Mouse (Mus musculus) MEL (cell line): ENCODE measurements around the gene Fkbp4. TPM values are rescaled to one million over a fixed set of nuclear protein-coding genes. Genes with fewer than 3 reads are reported as not detected.

Experiments used
- DNase-seq: peaks from one replicate; pipeline ENCODE4 v3.0.0; 2011; ENCODE audit warnings: low read depth, low spot score
- H3K27ac ChIP-seq: 2 replicates; pipeline ENCODE4 v1.5.1; 2012; ENCODE audit warnings: low read depth, mild to moderate bottlenecking, control low read depth, low read length, moderate library complexity; ENCODE audit not compliant: control insufficient read depth
- H3K27me3 ChIP-seq, 2 experiments: fragments of 150-350 bp in 1 of 2; sonication (generic) in 1 of 2; 2 replicates each; pipeline ENCODE4 v1.6.1; 2012; ENCODE audit warnings: low read length in 2 of 2, mild to moderate bottlenecking in 2 of 2, improper control_type of control experiment in 1 of 2, moderate library complexity in 1 of 2; ENCODE audit not compliant: insufficient read depth in 2 of 2, control insufficient read depth in 1 of 2
- H3K36me3 ChIP-seq, 2 experiments: 2 replicates each; pipeline ENCODE4 v1.6.1; 2012 to 2014; ENCODE audit warnings: low read length in 2 of 2, improper control_type of control experiment in 1 of 2, inconsistent platforms in 1 of 2, mild to moderate bottlenecking in 1 of 2; ENCODE audit not compliant: insufficient read depth in 2 of 2, control insufficient read depth in 1 of 2
- H3K4me1 ChIP-seq, 2 experiments: fragments of 150-350 bp in 1 of 2; sonication (generic) in 1 of 2; 2 replicates each; pipeline ENCODE4 v1.6.1; 2012; ENCODE audit warnings: low read length in 2 of 2, improper control_type of control experiment in 1 of 2, mild to moderate bottlenecking in 1 of 2; ENCODE audit not compliant: insufficient read depth in 2 of 2, control insufficient read depth in 1 of 2
- H3K4me3 ChIP-seq, 2 experiments: fragments of 150-350 bp in 1 of 2; sonication (generic) in 1 of 2; 2 replicates each; pipeline ENCODE4 v1.5.1; 2012; ENCODE audit warnings: low read depth in 2 of 2, low read length in 2 of 2, mild to moderate bottlenecking in 2 of 2, moderate library complexity in 2 of 2, control low read depth in 1 of 2, improper control_type of control experiment in 1 of 2; ENCODE audit not compliant: control insufficient read depth in 1 of 2, insufficient read depth in 1 of 2
- H3K79me2 ChIP-seq: 2 replicates; pipeline ENCODE4 v1.6.1; 2012; ENCODE audit warnings: mild to moderate bottlenecking, low read length, moderate library complexity; ENCODE audit not compliant: control insufficient read depth, poor library complexity, insufficient read depth
- H3K9ac ChIP-seq: 2 replicates; pipeline ENCODE4 v1.6.1; 2012; ENCODE audit warnings: low read depth, mild to moderate bottlenecking, control low read depth, low read length, moderate library complexity; ENCODE audit not compliant: control insufficient read depth, poor library complexity, severe bottlenecking
- H3K9me3 ChIP-seq: fragments of 150-350 bp; sonication (generic); replicated peaks from 2 replicates; pipeline ENCODE4 v1.6.1; 2012; ENCODE audit warnings: mild to moderate bottlenecking, low read length, improper control_type of control experiment, moderate library complexity; ENCODE audit not compliant: insufficient read depth
- EP300 ChIP-seq, 2 experiments: IDR thresholded peaks; 2 replicates each; pipeline ENCODE4 v1.6.1; 2011; ENCODE audit warnings: improper control_type of control experiment in 2 of 2, low read length in 2 of 2, low read depth in 1 of 2, mild to moderate bottlenecking in 1 of 2
- ETS1 ChIP-seq: IDR thresholded peaks from 2 replicates; pipeline ENCODE4 v1.6.1; 2012; ENCODE audit warnings: low read depth, mild to moderate bottlenecking, inconsistent platforms, low read length, improper control_type of control experiment, moderate library complexity
- GATA1 ChIP-seq: IDR thresholded peaks from 2 replicates; pipeline ENCODE4 v1.6.1; 2011; ENCODE audit warnings: low read depth, low read length, improper control_type of control experiment
- MAFK ChIP-seq: IDR thresholded peaks from 2 replicates; pipeline ENCODE4 v1.6.1; 2011; ENCODE audit warnings: low read depth, mild to moderate bottlenecking, low read length, improper control_type of control experiment, borderline replicate concordance
- MAZ ChIP-seq: IDR thresholded peaks from 2 replicates; pipeline ENCODE4 v1.6.1; 2012; ENCODE audit warnings: low read depth, mild to moderate bottlenecking, inconsistent platforms, low read length, improper control_type of control experiment
- MEF2A ChIP-seq: IDR thresholded peaks from 2 replicates; pipeline ENCODE4 v1.6.1; 2014; ENCODE audit warnings: low read depth, mild to moderate bottlenecking, inconsistent platforms, low read length, improper control_type of control experiment; ENCODE audit not compliant: poor library complexity, insufficient replicate concordance, severe bottlenecking; ENCODE audit errors: extremely low read depth
- MYB ChIP-seq: IDR thresholded peaks from 2 replicates; pipeline ENCODE4 v1.6.1; 2011; ENCODE audit warnings: mild to moderate bottlenecking, low read depth, low read length, improper control_type of control experiment
- POLR2AphosphoS2 ChIP-seq: IDR thresholded peaks from 2 replicates; pipeline ENCODE4 v1.6.1; 2011; ENCODE audit warnings: low read length, improper control_type of control experiment
- SIN3A ChIP-seq: IDR thresholded peaks from 2 replicates; pipeline ENCODE4 v1.6.1; 2012; ENCODE audit warnings: low read length, improper control_type of control experiment, inconsistent platforms
- TAL1 ChIP-seq: IDR thresholded peaks from 2 replicates; pipeline ENCODE4 v1.6.1; 2012; ENCODE audit warnings: mild to moderate bottlenecking, inconsistent platforms, low read length, moderate library complexity, mixed read lengths
- TBP ChIP-seq: IDR thresholded peaks from 2 replicates; pipeline ENCODE4 v1.8.0; 2011; ENCODE audit warnings: low read depth, low read length, improper control_type of control experiment
- TCF12 ChIP-seq: IDR thresholded peaks from 2 replicates; pipeline ENCODE4 v1.6.1; 2014; ENCODE audit warnings: low read depth, mild to moderate bottlenecking, inconsistent platforms, low read length, improper control_type of control experiment, moderate library complexity
- USF1 ChIP-seq: IDR thresholded peaks from 2 replicates; pipeline ENCODE4 v1.6.1; 2014; ENCODE audit warnings: low read depth, mild to moderate bottlenecking, inconsistent platforms, low read length, improper control_type of control experiment, moderate library complexity
- ZKSCAN1 ChIP-seq: IDR thresholded peaks from 2 replicates; pipeline ENCODE4 v1.6.1; 2012; ENCODE audit warnings: low read depth, mild to moderate bottlenecking, inconsistent platforms, low read length, improper control_type of control experiment, moderate library complexity
- ZMIZ1 ChIP-seq: IDR thresholded peaks from 2 replicates; pipeline ENCODE4 v1.6.1; 2012; ENCODE audit warnings: low read depth, mild to moderate bottlenecking, inconsistent platforms, low read length, improper control_type of control experiment, moderate library complexity
- ZNF384 ChIP-seq: IDR thresholded peaks from 2 replicates; pipeline ENCODE4 v1.6.1; 2012; ENCODE audit warnings: low read depth, mild to moderate bottlenecking, inconsistent platforms, low read length, improper control_type of control experiment
- polyA plus RNA-seq, 2 experiments: library from polyadenylated mRNA; stranded (reverse) in 1 of 2; unstranded in 1 of 2; fragments of >175 nt in 1 of 2; fragments of >200 nt in 1 of 2; gene quantifications; 2 replicates each; pipeline versions ENCODE4 v1.2.1 to v1.2.4; 2012; ENCODE audit warnings: low replicate concordance in 2 of 2, low read depth in 1 of 2; ENCODE audit not compliant: insufficient read length in 2 of 2, insufficient read depth in 1 of 2, missing spikeins in 1 of 2
- total RNA-seq: library from RNA; depleted of rRNA; stranded (reverse); fragments of 300-350 nt; gene quantifications from 2 replicates; pipeline ENCODE4 v1.2.3, GENCODE M21; 2012

Fkbp4 gene
- total and polyA plus RNA-seq, 3 experiments, result 333 to 934 (median 426) TPM

- Histone ChIP-seq H3K4me3 (peak overlapping the region; percentile 92 to 99), H3K79me2 (peaks cover 19% of the 10 kb centered on the region), H3K36me3 (peaks cover 20 to 23% of the 10 kb centered on the region in 2 experiments), H3K27me3 (no peaks in the 10 kb centered on the region), H3K27ac (0 out of 2 replicates have a peak overlapping the region, but pooled peaks have one; percentile 58), H3K4me1 (peaks cover 12 to 19% of the 10 kb centered on the region in 2 experiments), H3K9ac (peak overlapping the region; percentile 87; the same call in 1 of the 2 replicates)
- no peak for TF ChIP-seq ZMIZ1
- no peak for TF ChIP-seq TCF12
- TF ChIP-seq, all 39 proteins: peak for 0
- no peak for DNase-seq
- H3K9me3 ChIP-seq, result no peaks in the 10 kb centered on the region
Observed at GRCm38 (mm10) chr6:128436356-128437005, 2.0 kb downstream of the Fkbp4 start.

DNA sequence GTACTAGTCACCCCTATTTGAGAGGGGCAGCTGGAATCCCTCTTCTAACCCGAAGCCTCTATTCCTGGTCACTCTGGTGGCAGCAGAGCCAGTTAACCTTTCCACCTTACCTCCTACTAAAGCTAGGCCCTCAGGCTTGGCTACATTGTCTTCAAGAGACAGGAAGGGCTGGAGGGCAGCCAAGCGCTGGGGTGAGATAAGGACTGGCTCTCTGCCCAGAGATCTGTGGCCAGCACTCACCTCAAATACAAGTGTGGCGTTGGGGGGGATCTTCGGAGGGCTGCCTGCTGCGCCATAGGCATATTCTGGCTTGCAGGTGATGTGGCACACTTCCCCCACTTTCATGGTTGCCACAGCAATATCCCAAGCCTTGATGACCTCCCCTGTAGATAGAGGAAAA is 3.0 kb downstream of the Fkbp4 start:
- Histone ChIP-seq H3K27ac (peak overlapping the region; percentile 28), H3K9ac (no peak overlapping the region), H3K36me3 (peaks cover 22 to 24% of the 10 kb centered on the region in 2 experiments), H3K79me2 (peaks cover 19% of the 10 kb centered on the region), H3K4me3 (no peak overlapping the region), H3K4me1 (peaks cover 12 to 22% of the 10 kb centered on the region in 2 experiments), H3K27me3 (no peaks in the 10 kb centered on the region), H3K9me3 (no peaks in the 10 kb centered on the region)
- TF ChIP-seq TBP, result 0 out of 2 replicates have a peak, but pooled peaks have one; percentile 21
- peak; percentile 59; the same call in 1 of the 2 replicates for TF ChIP-seq SIN3A
- TF ChIP-seq MYB, result no peak
- no peak for TF ChIP-seq ZNF384
- peak; percentile 76 for TF ChIP-seq ETS1
- no peak for TF ChIP-seq USF1
- peak; percentile 65; the same call in 1 of the 2 replicates for TF ChIP-seq TCF12
- peak; percentile 94 for TF ChIP-seq GATA1
- peak; percentile 67 for TF ChIP-seq TAL1
- no peak for TF ChIP-seq MAFK
- TF ChIP-seq MEF2A, result no peak
- TF ChIP-seq MAZ, result peak; percentile 55; the same call in 1 of the 2 replicates
- TF ChIP-seq EP300 (IDR thresholded peaks at IDR 0.05; ENCODE audit: low read depth in 1 of 2, low read length in 2 of 2), result peak; percentile 78 to 85
- peak; percentile 38; the same call in 1 of the 2 replicates for TF ChIP-seq POLR2AphosphoS2
- TF ChIP-seq ZKSCAN1, result no peak
- peak; percentile 94 for DNase-seq
